Mouse (Mus musculus) megakaryocyte, embryonic 14.5 days (primary cell): ENCODE measurements around the gene Resp18. TPM values are rescaled to one million over a fixed set of nuclear protein-coding genes. Genes with fewer than 3 reads are reported as not detected.
"Not testable (repeated sequence)": the region's sequence is repeated elsewhere in the genome, so short reads cannot be mapped to it uniquely, and the experiment has no call there.

Experiments used
- H3K27me3 ChIP-seq: replicated peaks from 2 replicates; pipeline ENCODE3; 2012; ENCODE audit warnings: inconsistent platforms
- H3K36me3 ChIP-seq: replicated peaks from 2 replicates; pipeline ENCODE3; 2012; ENCODE audit warnings: low read length, inconsistent platforms, mixed read lengths
- H3K4me1 ChIP-seq: 2 replicates; pipeline ENCODE4 v1.6.1; 2012; ENCODE audit warnings: inconsistent platforms
- H3K4me3 ChIP-seq: replicated peaks from 2 replicates; pipeline ENCODE3; 2012; ENCODE audit warnings: moderate library complexity, mild to moderate bottlenecking, inconsistent platforms
- H3K9me3 ChIP-seq: 2 replicates; pipeline ENCODE4 v1.6.1; 2012; ENCODE audit warnings: inconsistent platforms
- FLI1 ChIP-seq: IDR thresholded peaks from 2 replicates; pipeline ENCODE4 v1.6.1; 2012; ENCODE audit warnings: low read length, inconsistent platforms, mixed read lengths
- GATA1 ChIP-seq: IDR thresholded peaks from 3 replicates; pipeline ENCODE4 v1.6.1; 2012; ENCODE audit warnings: mixed read lengths, low read length, inconsistent platforms, borderline replicate concordance
- polyA plus RNA-seq: library from polyadenylated mRNA; stranded (reverse); fragments of >175 nt; gene quantifications from 2 replicates; pipeline ENCODE4 v1.2.3, GENCODE M21; 2012; ENCODE audit warnings: low replicate concordance; ENCODE audit not compliant: insufficient read depth

The Resp18 gene
- polyA plus RNA-seq, 1 experiment = 0.26 TPM

DNA sequence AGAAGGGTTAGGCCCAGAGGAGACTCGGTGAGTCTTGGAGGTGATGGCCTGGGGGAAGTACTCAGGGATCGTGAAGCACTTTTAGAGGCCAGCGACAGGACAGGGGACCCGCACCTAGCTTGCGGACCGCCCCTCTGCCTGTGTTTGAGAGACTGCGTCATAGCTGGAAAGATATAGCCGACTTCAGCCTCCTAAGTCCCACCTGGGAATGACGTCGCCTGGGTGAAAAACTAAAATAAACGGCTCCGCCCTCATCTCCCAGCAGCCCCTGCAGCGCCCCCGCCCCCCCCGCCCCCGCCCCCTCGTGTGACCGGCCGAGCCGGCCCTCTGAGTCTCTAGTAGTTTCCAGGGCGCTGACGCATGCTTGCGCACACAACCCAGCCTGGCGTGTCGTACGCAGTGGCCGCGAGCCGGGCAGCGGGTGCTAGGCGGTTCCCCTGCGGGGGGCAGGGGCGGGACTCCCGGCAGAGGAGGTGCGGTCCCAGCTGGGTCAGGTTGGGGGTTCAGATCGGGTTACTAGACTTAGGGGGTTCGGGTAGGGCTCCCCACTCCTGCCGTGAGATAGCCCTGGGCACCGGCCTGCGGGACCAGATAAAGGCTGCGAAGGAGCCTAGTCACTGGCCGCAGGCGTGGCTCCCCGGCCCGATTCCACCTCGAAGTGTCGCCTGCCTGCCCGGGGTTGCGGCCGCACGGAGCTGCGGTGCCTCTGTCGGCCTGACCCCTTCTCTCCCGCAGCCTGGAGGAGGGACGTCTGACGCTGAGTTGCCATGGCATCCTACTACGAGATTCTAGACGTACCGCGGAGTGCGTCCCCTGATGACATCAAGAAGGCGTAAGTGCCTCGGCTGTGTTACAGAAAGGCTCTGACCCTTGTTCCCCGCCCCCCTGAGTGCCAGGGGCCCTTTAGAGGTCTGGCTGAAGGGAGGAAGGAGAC lies 41.8 kb downstream of the Resp18 start, which contains the start of gene Dnajb2:
Dnajb2 (plus strand) TSS at position 290 of the 934 bp plus-strand sequence.
- Histone ChIP-seq H3K4me1 (peaks cover 87% of the 10 kb centered on the region), H3K4me3 (peak within 1 kb of the TSS; percentile 98), H3K36me3 (peaks cover 45% of the 10 kb centered on the region), H3K9me3 (no peaks in the 10 kb centered on the region), H3K27me3 (no peaks in the 10 kb centered on the region)
- no peak for TF ChIP-seq FLI1
- 0 out of 3 replicates have a peak, but pooled peaks have one; percentile 36 for TF ChIP-seq GATA1

DNA sequence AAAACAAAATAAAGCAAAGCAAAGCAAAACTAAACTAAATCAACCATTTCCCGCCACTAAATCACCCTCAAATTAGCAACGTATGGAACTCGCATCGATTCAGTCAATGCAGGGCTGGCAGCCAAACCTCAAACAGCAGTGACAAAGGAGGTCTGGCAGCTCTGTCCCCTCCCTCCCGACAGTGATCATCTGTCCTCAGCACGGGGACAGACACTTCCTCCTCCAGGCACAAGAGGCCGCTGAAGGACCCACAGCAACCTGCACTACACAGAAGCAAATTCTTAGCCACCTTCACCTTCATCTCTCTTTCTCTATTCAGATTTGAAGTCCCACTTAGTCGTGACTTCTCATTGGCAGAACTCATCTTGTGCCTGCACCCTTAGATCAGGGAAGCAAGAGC lies 43.6 kb downstream of the Resp18 start:
- H3K27me3 ChIP-seq = no peaks in the 10 kb centered on the region
- peak overlapping the region; percentile 85 for H3K4me3 ChIP-seq
- TF ChIP-seq FLI1 (no peak), GATA1 (no peak)
- H3K36me3 ChIP-seq = peaks cover 27% of the 10 kb centered on the region
- no peaks in the 10 kb centered on the region for H3K9me3 ChIP-seq
- peaks cover 96% of the 10 kb centered on the region for H3K4me1 ChIP-seq

DNA sequence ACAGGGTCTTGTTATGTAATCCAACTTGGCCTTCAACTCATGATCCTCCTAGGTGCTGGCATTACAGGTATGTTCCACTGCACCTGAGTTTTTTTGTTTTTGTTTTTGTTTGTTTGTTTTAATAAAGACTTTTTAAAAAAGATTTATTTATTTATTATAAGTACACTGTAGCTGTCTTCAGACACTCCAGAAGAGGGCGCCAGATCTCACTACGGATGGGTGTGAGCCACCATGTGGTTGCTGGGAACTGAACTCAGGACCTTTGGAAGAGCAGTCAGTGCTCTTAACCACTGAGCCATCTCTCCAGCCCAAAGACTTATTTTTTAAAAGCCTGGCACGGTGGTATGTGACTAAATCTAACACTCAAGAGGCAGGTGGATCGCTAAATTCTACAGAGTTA lies 45.7 kb downstream of the Resp18 start:
- not testable (repeated sequence) for H3K27me3 ChIP-seq, H3K36me3 ChIP-seq, H3K9me3 ChIP-seq, H3K4me3 ChIP-seq
- H3K4me1 ChIP-seq = peaks cover 96% of the 10 kb centered on the region

DNA sequence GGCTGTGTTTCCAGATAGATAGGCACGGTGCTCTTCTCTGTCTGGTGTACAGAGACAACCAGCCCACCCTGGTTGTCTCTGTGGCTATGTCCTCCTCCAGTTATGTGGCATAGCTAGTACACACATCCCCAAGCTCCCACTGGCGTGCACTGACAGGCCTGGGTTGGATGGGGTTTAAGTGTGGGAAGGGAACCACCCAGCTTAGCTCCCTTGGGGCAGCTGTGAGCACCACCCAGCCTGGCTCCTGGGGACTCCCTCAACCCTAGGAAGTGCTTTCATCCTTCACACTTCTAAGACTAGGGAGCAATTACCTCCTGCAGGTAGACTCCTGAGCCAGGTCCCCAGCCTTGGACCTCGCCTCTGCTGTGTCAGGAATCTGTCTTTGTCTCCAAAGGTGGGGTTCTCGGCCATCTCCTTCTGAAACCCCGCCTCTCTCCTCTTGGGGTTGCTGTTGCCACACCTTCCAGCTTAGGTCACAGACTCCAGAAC lies 46.5 kb downstream of the Resp18 start, which contains the start of gene A630095N17Rik:
A630095N17Rik (minus strand) TSS at position 439 of the 489 bp plus-strand sequence.
- TF ChIP-seq FLI1 (no peak), GATA1 (no peak)
- peak within 1 kb of the TSS; percentile 56 for H3K4me3 ChIP-seq
- H3K9me3 ChIP-seq = no peaks in the 10 kb centered on the region
- peaks cover 96% of the 10 kb centered on the region for H3K4me1 ChIP-seq
- H3K36me3 ChIP-seq = peaks cover 2% of the 10 kb centered on the region
- no peaks in the 10 kb centered on the region for H3K27me3 ChIP-seq

DNA sequence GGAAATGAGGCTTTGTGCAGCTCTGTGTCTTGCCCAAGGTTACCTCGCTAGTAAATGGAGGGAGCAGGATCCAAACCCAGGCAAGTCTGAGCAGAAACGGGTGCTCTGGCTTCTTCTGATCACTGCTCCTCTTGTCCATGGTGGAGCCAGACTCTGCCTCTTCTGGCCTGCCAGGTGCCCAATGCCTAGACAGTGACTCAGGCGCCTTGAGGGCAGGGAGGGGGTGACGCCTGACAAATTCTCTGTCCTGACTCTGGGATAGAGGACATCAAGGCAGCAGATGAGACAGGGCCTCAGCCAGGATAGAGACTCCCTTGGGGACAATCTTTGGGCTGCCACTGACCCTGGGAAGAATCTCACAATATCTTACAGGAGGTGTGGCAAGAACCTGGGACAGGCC lies 47.0 kb downstream of the Resp18 start:
- Histone ChIP-seq H3K4me1 (peaks cover 97% of the 10 kb centered on the region), H3K36me3 (peaks cover 2% of the 10 kb centered on the region), H3K4me3 (peak overlapping the region; percentile 26), H3K27me3 (no peaks in the 10 kb centered on the region), H3K9me3 (no peaks in the 10 kb centered on the region)
- TF ChIP-seq FLI1 (no peak), GATA1 (no peak)

DNA sequence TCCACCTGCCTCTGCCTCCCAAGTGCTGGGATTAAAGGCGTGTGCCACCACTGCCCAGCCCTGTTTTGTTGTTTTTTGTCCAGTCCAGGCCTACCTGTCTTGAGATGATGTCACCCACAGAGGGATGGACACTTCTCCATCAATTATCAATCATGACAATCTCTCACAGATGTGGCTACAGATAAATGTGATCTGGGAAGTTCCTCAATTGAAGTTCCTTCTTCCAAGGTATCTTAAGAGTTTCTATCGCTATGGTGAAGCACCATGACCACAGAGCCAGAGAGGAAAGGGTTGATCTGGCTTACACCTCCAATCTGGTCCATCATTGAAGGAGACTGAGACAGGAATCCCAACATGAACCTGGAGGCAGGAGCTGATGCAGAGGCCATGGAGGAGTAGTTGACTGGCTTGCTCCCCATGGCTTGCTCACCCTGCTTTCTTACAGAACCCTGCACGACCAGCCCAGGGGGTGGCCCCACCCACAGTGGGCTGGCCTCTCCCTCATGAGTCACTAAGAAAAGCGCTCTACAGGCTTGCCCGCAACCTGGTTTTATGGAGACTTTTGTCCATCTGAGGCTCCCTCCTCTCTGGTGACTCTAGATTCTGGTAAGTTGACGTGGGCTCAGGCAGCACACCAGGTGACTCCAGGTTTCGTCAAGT lies 47.8 kb downstream of the Resp18 start:
- no peaks in the 10 kb centered on the region for H3K9me3 ChIP-seq
- peaks cover 2% of the 10 kb centered on the region for H3K36me3 ChIP-seq
- TF ChIP-seq FLI1 = no peak
- no peak for TF ChIP-seq GATA1
- H3K27me3 ChIP-seq = no peaks in the 10 kb centered on the region
- peaks cover 98% of the 10 kb centered on the region for H3K4me1 ChIP-seq
- peak overlapping the region; percentile 54 for H3K4me3 ChIP-seq

DNA sequence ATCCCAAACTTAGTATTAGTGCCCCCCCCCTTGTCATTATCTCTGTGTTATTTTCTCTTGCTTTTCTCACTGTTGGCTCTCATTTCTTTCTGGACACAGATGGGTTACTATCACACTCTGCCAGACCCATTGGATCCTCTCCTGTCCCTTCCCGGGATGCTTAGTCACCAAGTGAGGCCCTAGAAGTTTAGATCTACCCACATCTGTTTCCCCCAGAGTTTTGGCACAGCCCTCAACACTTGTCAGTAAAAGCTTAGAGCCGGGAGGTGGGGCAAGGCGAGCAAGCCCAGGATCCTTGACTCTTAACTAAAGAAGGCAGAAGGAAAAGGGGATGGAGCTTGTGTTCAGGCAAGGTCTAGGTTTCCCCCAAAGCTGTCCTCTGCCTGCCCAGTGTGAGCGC lies 49.1 kb downstream of the Resp18 start:
- no peaks in the 10 kb centered on the region for H3K9me3 ChIP-seq
- TF ChIP-seq FLI1 (no peak), GATA1 (peak; percentile 48; the same call in 1 of the 3 replicates)
- peak overlapping the region; percentile 86 for H3K4me3 ChIP-seq
- H3K27me3 ChIP-seq = no peaks in the 10 kb centered on the region
- H3K36me3 ChIP-seq = peaks cover 2% of the 10 kb centered on the region
- peaks cover 98% of the 10 kb centered on the region for H3K4me1 ChIP-seq

DNA sequence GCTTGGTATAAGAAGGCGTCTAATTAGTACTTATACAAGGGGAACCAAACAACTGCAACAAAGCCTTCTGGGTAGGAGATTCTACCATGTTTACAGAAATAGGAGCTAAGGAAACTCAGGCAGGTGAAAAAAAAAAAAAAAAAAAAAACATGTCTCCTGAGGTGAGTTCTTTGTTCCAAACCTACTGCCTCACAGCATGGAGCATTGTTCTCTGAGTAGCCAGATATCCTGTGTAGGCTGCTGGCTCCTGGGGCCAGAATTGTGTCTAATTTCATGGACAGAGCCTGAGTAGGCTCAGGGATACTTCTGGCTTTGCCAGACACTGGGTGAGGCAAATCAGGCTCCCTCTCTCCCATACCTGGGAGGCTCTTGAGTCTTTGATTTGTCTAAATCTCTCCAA lies 50.6 kb downstream of the Resp18 start:
- Histone ChIP-seq H3K9me3 (no peaks in the 10 kb centered on the region), H3K4me3 (no peak overlapping the region), H3K4me1 (peaks cover 98% of the 10 kb centered on the region), H3K27me3 (no peaks in the 10 kb centered on the region), H3K36me3 (no peaks in the 10 kb centered on the region)
- TF ChIP-seq GATA1 = no peak
- no peak for TF ChIP-seq FLI1

DNA sequence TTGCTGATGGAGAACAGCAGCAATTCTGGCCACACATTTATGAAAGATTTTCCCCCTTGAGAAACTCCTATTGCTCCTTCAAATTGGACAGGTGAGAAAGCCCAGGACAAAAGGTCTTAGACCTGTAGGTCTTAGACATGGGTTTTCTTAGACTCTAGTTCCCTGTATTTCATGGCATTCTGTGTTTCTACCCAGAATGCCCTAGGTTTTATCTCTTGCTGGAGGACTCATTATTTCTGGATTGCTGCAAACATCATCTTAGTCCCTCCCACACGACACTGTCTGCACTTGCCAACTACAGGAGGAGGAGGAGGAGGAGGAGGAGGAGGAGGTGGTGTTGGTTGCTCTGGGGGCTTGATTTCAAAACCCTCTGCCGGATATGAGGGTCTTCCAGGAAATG lies 52.1 kb downstream of the Resp18 start:
- Histone ChIP-seq H3K27me3 (no peaks in the 10 kb centered on the region), H3K9me3 (no peaks in the 10 kb centered on the region), H3K4me3 (no peak overlapping the region), H3K4me1 (peaks cover 100% of the 10 kb centered on the region), H3K36me3 (no peaks in the 10 kb centered on the region)
- no peak for TF ChIP-seq FLI1
- no peak for TF ChIP-seq GATA1

DNA sequence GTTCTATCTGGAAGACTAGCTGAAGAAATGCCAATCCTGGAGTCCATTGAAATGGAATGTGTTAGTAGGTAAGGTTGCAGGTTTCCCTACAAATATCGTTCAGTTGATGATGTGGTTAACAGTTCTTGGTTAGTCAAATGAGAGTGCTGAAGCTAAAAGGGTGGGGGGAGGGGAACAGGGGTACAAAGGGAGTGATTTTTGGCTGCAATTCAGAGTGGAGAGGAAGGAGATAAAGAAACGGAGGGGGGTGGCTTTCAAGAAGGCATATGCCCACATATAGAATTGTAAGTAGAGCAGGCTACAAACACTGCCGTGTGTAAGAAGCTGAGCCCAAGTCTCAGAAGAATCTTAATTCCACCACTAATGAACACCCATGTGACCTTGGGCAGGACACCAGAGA lies 52.7 kb downstream of the Resp18 start:
- Histone ChIP-seq H3K4me1 (peaks cover 100% of the 10 kb centered on the region), H3K27me3 (no peaks in the 10 kb centered on the region), H3K4me3 (no peak overlapping the region), H3K36me3 (no peaks in the 10 kb centered on the region), H3K9me3 (no peaks in the 10 kb centered on the region)
- TF ChIP-seq FLI1 = no peak
- no peak for TF ChIP-seq GATA1
